Mouse (Mus musculus) heart, adult 2 months (tissue): ENCODE data around the gene Fer. TPM values are rescaled to one million over a fixed set of nuclear protein-coding genes. Genes with fewer than 3 reads are reported as not detected.

Experiments
- DNase-seq, 2 experiments: peaks; one replicate each; pipeline ENCODE4 v3.0.0; 2021
- H3K27ac ChIP-seq: fragments of 200-600 bp; 2 replicates; pipeline ENCODE4 v1.8.1; 2022
- H3K27me3 ChIP-seq: fragments of 200-500 bp; 2 replicates; pipeline ENCODE4 v1.6.1; 2012; ENCODE audit warnings: mild to moderate bottlenecking, low read length, inconsistent platforms, mixed read lengths; ENCODE audit not compliant: control insufficient read depth, insufficient read depth
- H3K36me3 ChIP-seq: fragments of 200-500 bp; 2 replicates; pipeline ENCODE4 v1.6.1; 2012; ENCODE audit warnings: low read length, inconsistent platforms; ENCODE audit not compliant: control insufficient read depth, insufficient read depth
- H3K4me1 ChIP-seq: fragments of 200-500 bp; 2 replicates; pipeline ENCODE4 v1.6.1; 2011; ENCODE audit warnings: low read length; ENCODE audit not compliant: control insufficient read depth, insufficient read depth
- H3K4me3 ChIP-seq: fragments of 200-600 bp; 2 replicates; pipeline ENCODE4 v1.8.1; 2022
- H3K79me2 ChIP-seq: fragments of 200-500 bp; replicated peaks from 2 replicates; pipeline ENCODE4 v1.6.1; 2012; ENCODE audit warnings: mild to moderate bottlenecking, inconsistent platforms, low read length, moderate library complexity, mixed read lengths; ENCODE audit not compliant: control insufficient read depth, insufficient read depth
- H3K9ac ChIP-seq: fragments of 200-500 bp; 2 replicates; pipeline ENCODE4 v1.6.1; 2012; ENCODE audit warnings: low read depth, mild to moderate bottlenecking, control low read depth, inconsistent platforms, low read length, mixed read lengths
- CTCF ChIP-seq: fragments of 200-600 bp; IDR thresholded peaks from 2 replicates; pipeline ENCODE4 v1.8.1; 2022; ENCODE audit warnings: antibody characterized with exemption, mild to moderate bottlenecking, moderate library complexity
- EP300 ChIP-seq: fragments of 200-500 bp; IDR thresholded peaks from 2 replicates; pipeline ENCODE4 v1.6.1; 2011; ENCODE audit warnings: low read depth, low read length, control low read depth; ENCODE audit not compliant: insufficient read depth
- POLR2A ChIP-seq: fragments of 200-500 bp; IDR thresholded peaks from 2 replicates; pipeline ENCODE4 v1.6.1; 2011; ENCODE audit warnings: mild to moderate bottlenecking, low read depth, low read length, control low read depth; ENCODE audit not compliant: insufficient read depth
- WGBS: fragments of 180-500 bp; shearing (Covaris S2); methylation state at CpG from one replicate; pipeline ENCODE4 v1.1.7; 2018; 5-methylcytosine and 5-hydroxymethylcytosine counted together
- intact Hi-C: fragments of 180-260 bp; cut with DNase I; formaldehyde crosslinking; loops from one replicate; pipeline ENCODE4 v1.15.1; 2025
- polyA plus RNA-seq: library from polyadenylated mRNA; depleted of rRNA; stranded (reverse); fragments of >200 nt; gene quantifications from 2 replicates; pipeline ENCODE4 v1.2.3, GENCODE M21; 2012
- total RNA-seq, 2 experiments: library from RNA; stranded (reverse); gene quantifications; 2 replicates each; pipeline ENCODE4 v1.2.3; 2021

The Fer gene
- total and polyA plus RNA-seq, 3 experiments: 3.9 to 19.8 (median 19.4) TPM

DNA sequence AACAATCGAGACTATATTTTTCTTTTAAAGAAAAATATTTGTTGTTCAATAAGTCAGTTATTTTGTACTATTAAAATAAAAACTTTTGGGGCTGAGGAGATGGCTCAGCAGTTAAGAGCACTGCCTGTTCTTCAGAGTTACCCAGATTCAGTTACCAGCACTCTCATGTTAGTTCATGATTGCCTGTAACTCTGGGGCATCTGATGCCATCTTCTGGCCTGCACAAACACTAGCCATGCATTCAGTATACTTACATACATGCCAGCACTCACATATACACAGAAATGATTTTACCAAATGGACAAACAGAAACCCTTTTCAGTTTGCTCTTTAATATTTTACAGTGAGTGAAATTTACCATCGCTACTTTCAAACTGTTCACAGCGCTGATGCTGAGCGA is 46.4 kb downstream of the Fer start:
- Histone ChIP-seq H3K36me3 (no peaks in the 10 kb centered on the region), H3K9ac (no peak overlapping the region), H3K4me3 (no peak overlapping the region), H3K27ac (no peak overlapping the region), H3K27me3 (no peaks in the 10 kb centered on the region), H3K79me2 (no peaks in the 10 kb centered on the region), H3K4me1 (no peaks in the 10 kb centered on the region)
- intact Hi-C loops: no loop called here
- no peak for DNase-seq
- TF ChIP-seq POLR2A (no peak), CTCF (peak; percentile 34)
- 93% methylated on average over 4 of the region's 4 CpGs for WGBS

DNA sequence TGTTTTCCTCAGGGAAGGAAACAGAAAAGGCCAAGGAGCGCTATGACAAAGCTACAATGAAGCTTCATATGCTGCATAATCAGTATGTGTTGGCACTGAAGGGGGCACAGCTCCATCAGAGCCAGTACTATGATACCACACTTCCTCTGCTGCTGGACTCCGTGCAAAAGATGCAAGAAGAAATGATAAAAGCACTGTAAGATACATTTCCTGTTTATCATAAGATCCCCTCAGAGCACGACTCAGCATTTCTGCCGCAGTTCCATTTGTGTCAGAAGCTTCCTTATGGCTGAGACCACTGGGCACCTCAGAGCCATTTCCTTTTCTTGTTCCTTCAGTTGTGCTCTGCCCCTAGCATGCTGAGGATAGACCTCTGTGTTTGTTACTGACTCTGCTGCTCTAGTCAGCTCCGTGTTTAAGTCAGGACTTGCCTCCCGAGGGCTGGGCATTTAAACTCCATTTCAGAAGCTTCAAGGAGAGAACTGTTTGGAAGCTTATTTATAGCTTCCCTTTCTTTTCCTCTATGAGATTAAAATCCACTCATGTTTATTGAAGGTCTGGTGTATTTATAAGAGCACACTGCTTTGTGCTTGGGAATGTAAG is 58.8 kb downstream of the Fer start:
- Histone ChIP-seq H3K79me2 (no peaks in the 10 kb centered on the region), H3K27me3 (no peaks in the 10 kb centered on the region), H3K27ac (no peak overlapping the region; the same call in 1 of the 2 replicates), H3K4me3 (no peak overlapping the region), H3K4me1 (peaks cover 4% of the 10 kb centered on the region), H3K9ac (no peak overlapping the region), H3K36me3 (peaks cover 3% of the 10 kb centered on the region; the same call in 1 of the 2 replicates)
- intact Hi-C loops: no loop called here
- 36% methylated on average over 6 of the region's 6 CpGs for WGBS
- no peak for TF ChIP-seq CTCF
- DNase-seq: peak in 1 of 2 experiments; percentile 20

DNA sequence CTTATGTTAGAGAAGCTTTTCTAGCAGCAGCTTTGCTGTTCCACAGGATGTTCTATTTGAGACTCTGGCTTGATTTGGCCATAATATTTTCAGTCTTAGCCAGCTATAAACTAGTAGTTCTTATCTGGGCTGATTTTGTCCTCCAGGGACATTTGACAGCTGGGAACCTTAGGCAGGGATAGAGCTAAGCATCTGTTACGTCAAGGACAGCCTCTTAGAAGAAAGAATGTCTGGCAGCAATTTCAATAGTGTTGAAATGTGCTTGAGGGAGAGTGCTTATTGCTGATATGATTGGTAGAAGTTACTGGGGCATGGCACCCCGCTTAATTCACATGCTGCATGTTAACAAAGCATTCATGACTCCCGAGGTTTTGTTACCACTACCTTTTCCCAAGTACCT is 62.7 kb downstream of the Fer start:
- Histone ChIP-seq H3K27ac (no peak overlapping the region), H3K36me3 (peaks cover 3% of the 10 kb centered on the region; the same call in 1 of the 2 replicates), H3K4me1 (peaks cover 5% of the 10 kb centered on the region), H3K4me3 (no peak overlapping the region), H3K27me3 (no peaks in the 10 kb centered on the region), H3K79me2 (no peaks in the 10 kb centered on the region), H3K9ac (no peak overlapping the region)
- intact Hi-C loops: no loop called here
- DNase-seq: peak in 1 of 2 experiments; percentile 28
- TF ChIP-seq EP300 (no peak), CTCF (no peak), POLR2A (no peak)
- 58% methylated on average over 3 of the region's 3 CpGs for WGBS

DNA sequence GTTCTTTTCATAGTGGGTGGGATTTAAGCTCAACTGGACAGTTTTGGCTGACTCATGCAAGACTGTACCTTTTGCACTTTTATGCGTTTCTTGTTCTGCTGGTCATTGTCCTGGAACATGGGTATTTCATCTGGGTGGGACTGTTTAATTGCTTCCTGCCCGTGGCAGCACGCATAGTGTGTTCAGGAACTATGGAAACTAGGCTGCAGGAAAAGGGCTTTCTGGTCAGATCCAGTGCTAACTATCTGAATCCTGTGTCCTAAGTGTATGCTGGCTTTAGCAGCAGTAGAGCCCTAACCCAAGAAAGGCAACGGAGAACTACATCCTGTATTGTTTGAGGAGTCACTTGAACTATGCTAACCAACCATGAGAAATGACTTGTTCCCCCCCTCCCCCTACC is 67.8 kb downstream of the Fer start:
- H3K9ac ChIP-seq: no peak overlapping the region
- WGBS: 48% methylated on average over 4 of the region's 4 CpGs
- intact Hi-C loops: loop anchor here (10.0 kb wide), 1 partner anchor 126 kb away; no protein-coding TSS in a partner anchor

DNA sequence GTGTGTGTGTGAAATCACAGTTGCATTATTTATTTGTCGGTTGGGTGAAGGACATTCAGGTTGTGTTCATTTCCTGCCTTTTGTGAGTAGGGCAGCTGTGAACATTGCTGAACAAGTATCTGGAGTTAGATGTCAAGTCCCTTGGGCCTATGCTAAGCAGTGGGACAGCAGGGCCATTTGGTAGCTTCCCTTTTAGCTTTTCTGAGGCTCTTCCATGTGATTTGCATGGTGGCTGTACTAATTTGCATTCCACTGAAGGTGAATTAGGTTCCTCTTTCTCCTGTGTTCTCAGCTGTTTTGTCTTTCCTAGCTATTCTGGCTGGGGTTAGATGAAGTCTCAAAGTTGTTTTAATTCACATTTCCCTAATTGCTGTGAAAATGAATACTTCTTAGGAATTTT is 68.7 kb downstream of the Fer start:
- no peaks in the 10 kb centered on the region for H3K27me3 ChIP-seq
- peak in 1 of 2 experiments; percentile 13 for DNase-seq
- 42% methylated on average over 1 of the region's 1 CpGs for whole genome bisulfite sequencing
- no peak for TF ChIP-seq POLR2A
- H3K79me2 ChIP-seq: no peaks in the 10 kb centered on the region
- intact Hi-C loops: loop anchor here (10.0 kb wide), 1 partner anchor 127 kb away; no protein-coding TSS in a partner anchor
- H3K4me3 ChIP-seq: no peak overlapping the region
- no peak overlapping the region for H3K9ac ChIP-seq
- peaks cover 2% of the 10 kb centered on the region for H3K4me1 ChIP-seq
- H3K27ac ChIP-seq: no peak overlapping the region
- H3K36me3 ChIP-seq: no peaks in the 10 kb centered on the region

More for the DNA sequence above, 67.8 kb downstream of the Fer start:
- Histone ChIP-seq H3K4me1 (peaks cover 2% of the 10 kb centered on the region), H3K27me3 (no peaks in the 10 kb centered on the region), H3K79me2 (no peaks in the 10 kb centered on the region), H3K27ac (no peak overlapping the region), H3K36me3 (no peaks in the 10 kb centered on the region), H3K4me3 (no peak overlapping the region)
- TF ChIP-seq POLR2A: no peak
- DNase-seq: peak in 1 of 2 experiments; percentile 5

DNA sequence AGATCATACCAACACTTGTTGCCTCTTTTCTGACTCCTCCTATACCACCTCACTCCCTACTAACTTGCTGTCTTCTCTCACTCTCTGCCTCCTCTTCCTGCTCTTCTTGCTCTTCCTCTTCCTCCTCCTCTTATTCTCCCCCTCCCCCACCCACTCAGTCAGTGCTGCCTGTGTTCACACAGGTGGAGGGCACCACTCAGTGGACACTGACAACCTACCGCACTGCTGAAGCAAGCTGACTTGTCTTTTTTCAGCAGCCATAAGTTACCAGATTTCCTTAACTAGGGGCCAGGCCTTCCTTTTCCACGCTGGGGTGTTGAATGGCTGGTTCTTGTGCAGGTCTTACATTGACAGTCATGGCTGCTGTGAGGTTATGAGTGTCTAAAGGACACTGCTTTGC is 72.5 kb downstream of the Fer start:
- H3K27me3 ChIP-seq: no peaks in the 10 kb centered on the region
- H3K4me3 ChIP-seq: no peak overlapping the region
- no peak overlapping the region for H3K27ac ChIP-seq
- no peak overlapping the region for H3K9ac ChIP-seq
- peaks cover 2% of the 10 kb centered on the region for H3K4me1 ChIP-seq
- intact Hi-C loops: loop anchor here (10.0 kb wide), 1 partner anchor 131 kb away; no protein-coding TSS in a partner anchor
- no peak for DNase-seq
- no peaks in the 10 kb centered on the region for H3K36me3 ChIP-seq
- WGBS: 92% methylated on average over 2 of the region's 2 CpGs
- no peak for TF ChIP-seq EP300
- TF ChIP-seq CTCF: no peak
- no peak for TF ChIP-seq POLR2A
- no peaks in the 10 kb centered on the region for H3K79me2 ChIP-seq

DNA sequence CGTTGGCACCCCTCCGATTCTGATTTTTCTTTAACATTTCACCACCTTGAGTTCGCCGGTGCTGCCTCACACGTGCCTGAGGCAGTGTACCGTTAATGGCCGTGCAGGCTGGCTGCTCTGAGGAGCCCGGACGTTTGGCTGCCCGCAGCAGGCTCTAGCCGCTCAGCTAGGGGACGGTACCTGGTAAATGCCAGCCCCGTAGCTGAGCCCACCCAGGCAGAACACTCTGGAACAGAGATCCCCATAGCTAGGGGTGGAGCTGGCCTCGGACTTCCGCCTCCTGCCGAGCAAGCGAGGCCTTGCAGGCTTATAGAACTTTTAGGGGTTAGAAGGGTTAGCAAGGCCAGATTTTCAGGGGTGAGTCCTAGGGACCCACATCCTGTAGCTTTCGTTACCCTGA is 75.0 kb downstream of the Fer start:
- Histone ChIP-seq H3K4me3 (no peak overlapping the region), H3K27ac (no peak overlapping the region), H3K36me3 (no peaks in the 10 kb centered on the region), H3K9ac (no peak overlapping the region), H3K4me1 (no peaks in the 10 kb centered on the region), H3K79me2 (no peaks in the 10 kb centered on the region), H3K27me3 (no peaks in the 10 kb centered on the region)
- DNase-seq: no peak
- WGBS: 70% methylated on average over 18 of the region's 18 CpGs
- intact Hi-C loops: loop anchor here (10.0 kb wide), 1 partner anchor 133 kb away; no protein-coding TSS in a partner anchor
- TF ChIP-seq POLR2A: no peak
- peak; percentile 28 for TF ChIP-seq CTCF
